Mouse (Mus musculus): ENCODE data around the gene Gpr101. TPM values are rescaled to one million over a fixed set of nuclear protein-coding genes. Genes with fewer than 3 reads are reported as not detected.

The Gpr101 gene
- polyA plus RNA-seq (2015; fragmentation: Nextera tagmentation; extraction: Ambion mirVana): not detected in 2 replicates

- no peaks in the 10 kb centered on the region for H3K9me3 ChIP-seq
- H3K27ac ChIP-seq (replicated peaks): no peak within 1 kb of the TSS
- H3K36me3 ChIP-seq: no peaks in the 10 kb centered on the region
- H3K27me3 ChIP-seq (replicated peaks): peaks cover 64% of the 10 kb centered on the region
- peak within 1 kb of the TSS; percentile 44 for H3K4me3 ChIP-seq
- no peak for ATAC-seq (ENCODE audit: extremely low read depth, insufficient number of reproducible peaks, low FRiP score, low TSS enrichment)
- H3K9ac ChIP-seq: no peak within 1 kb of the TSS
- 9% methylated on average over 20 of the region's 28 CpGs for WGBS
- H3K4me2 ChIP-seq: peak within 1 kb of the TSS; percentile 68
- no peaks in the 10 kb centered on the region for H3K4me1 ChIP-seq
Measured at GRCm38 (mm10) chrX:57503634-57504033, at the start of gene Gpr101. Gpr101 (minus strand) TSS chrX:57503757.

- WGBS: 41% methylated on average over 28 of the region's 28 CpGs
- H3K4me1 ChIP-seq: no peaks in the 10 kb centered on the region
- no peak overlapping the region for H3K27ac ChIP-seq (replicated peaks)
- H3K9me3 ChIP-seq: no peaks in the 10 kb centered on the region
- H3K4me3 ChIP-seq: 0 out of 2 replicates have a peak overlapping the region, but pooled peaks have one; percentile 8
- no peak overlapping the region for H3K9ac ChIP-seq
- no peaks in the 10 kb centered on the region for H3K36me3 ChIP-seq
- ATAC-seq (ENCODE audit: extremely low read depth, insufficient number of reproducible peaks, low FRiP score, low TSS enrichment): no peak
- peak overlapping the region; percentile 49 for H3K4me2 ChIP-seq
- H3K27me3 ChIP-seq (replicated peaks): peaks cover 15% of the 10 kb centered on the region; the same call in 1 of the 2 replicates
Measured at GRCm38 (mm10) chrX:57521117-57522095, 17.8 kb upstream of the Gpr101 start.

- 64% methylated on average over 1 of the region's 1 CpGs for WGBS
- no peaks in the 10 kb centered on the region for H3K36me3 ChIP-seq
Measured at GRCm38 (mm10) chrX:57506247-57506646, 2.7 kb upstream of the Gpr101 start.

More at GRCm38 (mm10) chrX:57506247-57506646, 2.7 kb upstream of the Gpr101 start:
- H3K27ac ChIP-seq (replicated peaks): no peak overlapping the region
- peaks cover 45% of the 10 kb centered on the region for H3K27me3 ChIP-seq (replicated peaks)
- no peaks in the 10 kb centered on the region for H3K4me1 ChIP-seq
- H3K4me2 ChIP-seq: no peak overlapping the region
- no peak overlapping the region for H3K4me3 ChIP-seq
- no peaks in the 10 kb centered on the region for H3K9me3 ChIP-seq
- no peak for ATAC-seq (ENCODE audit: extremely low read depth, insufficient number of reproducible peaks, low FRiP score, low TSS enrichment)
- no peak overlapping the region for H3K9ac ChIP-seq

Other genes with a start within 250 kb of the Gpr101 start
- 26.6 and 26.8 TPM in 2 replicates for gene Arhgef6, start 165.0 kb downstream of the Gpr101 start, polyA plus RNA-seq (2015; fragmentation: Nextera tagmentation; extraction: Ambion mirVana)
- gene Rbmx, start 110.7 kb downstream of the Gpr101 start, polyA plus RNA-seq (2015; fragmentation: Nextera tagmentation; extraction: Ambion mirVana): 74.8 and 75.8 TPM in 2 replicates
- not detected in 2 replicates for gene Gm364, start 94.6 kb downstream of the Gpr101 start, polyA plus RNA-seq (2015; fragmentation: Nextera tagmentation; extraction: Ambion mirVana)